Mouse (Mus musculus) intestine, postnatal 0 days (tissue): ENCODE results near the gene Rhot2. TPM values are rescaled to one million over a fixed set of nuclear protein-coding genes. Genes with fewer than 3 reads are reported as not detected.
A peak's percentile ranks its signal among the peaks of the same experiment; 100 is the strongest.

Source experiments
- ATAC-seq: fragments of 200-750 bp; cut with Nextera tagmentation; 2 replicates; pipeline ENCODE4 v1.8.0; 2017; ENCODE audit warnings: mild to moderate bottlenecking, moderate TSS enrichment, moderate library complexity
- H3K27ac ChIP-seq: fragments of 300-500 bp; sonication (generic); 2 replicates; pipeline ENCODE4 v1.5.1; 2014; ENCODE audit warnings: mild to moderate bottlenecking, low read depth, low read length, moderate library complexity
- H3K27me3 ChIP-seq: fragments of 300-500 bp; sonication (generic); replicated peaks from 2 replicates; pipeline ENCODE4 v1.6.1; 2014; ENCODE audit warnings: low read length, mixed read lengths; ENCODE audit not compliant: control insufficient read depth, insufficient read depth
- H3K36me3 ChIP-seq: fragments of 300-500 bp; sonication (generic); 2 replicates; pipeline ENCODE4 v1.6.1; 2014; ENCODE audit warnings: mild to moderate bottlenecking, moderate library complexity; ENCODE audit not compliant: control insufficient read depth, insufficient read depth
- H3K4me1 ChIP-seq: fragments of 300-500 bp; sonication (generic); replicated peaks from 2 replicates; pipeline ENCODE4 v1.6.1; 2014; ENCODE audit warnings: antibody characterized with exemption, low read length, mixed read lengths; ENCODE audit not compliant: control insufficient read depth, insufficient read depth
- H3K4me2 ChIP-seq: fragments of 300-500 bp; sonication (generic); replicated peaks from 2 replicates; pipeline ENCODE4 v1.6.1; 2014; ENCODE audit warnings: low read depth, mild to moderate bottlenecking, moderate library complexity
- H3K4me3 ChIP-seq: fragments of 300-500 bp; sonication (generic); 2 replicates; pipeline ENCODE4 v1.5.1; 2014; ENCODE audit warnings: low read depth, low read length
- H3K9ac ChIP-seq: fragments of 300-500 bp; sonication (generic); 2 replicates; pipeline ENCODE4 v1.6.1; 2014; ENCODE audit warnings: mild to moderate bottlenecking, low read depth, low read length
- H3K9me3 ChIP-seq: fragments of 300-500 bp; sonication (generic); 2 replicates; pipeline ENCODE4 v1.6.1; 2016; ENCODE audit warnings: mixed run types; ENCODE audit not compliant: control insufficient read depth
- CTCF ChIP-seq: sonication (generic); IDR thresholded peaks from 2 replicates; pipeline ENCODE4 v1.5.1; 2016; ENCODE audit warnings: low read depth, mild to moderate bottlenecking, control low read depth, antibody characterized with exemption, moderate library complexity
- WGBS: fragments of 180-500 bp; shearing (Covaris S2); extraction: QIAGEN DNeasy Blood & Tissue Kit; methylation state at CpG from one replicate; pipeline ENCODE4 v1.1.7; 2014; 5-methylcytosine and 5-hydroxymethylcytosine counted together
- polyA plus RNA-seq: library from polyadenylated mRNA; unstranded; fragments of >200 nt; fragmentation: Nextera tagmentation; extraction: Ambion mirVana; gene quantifications from 2 replicates; pipeline ENCODE4 v1.2.1, GENCODE M21; 2015

The Rhot2 gene
- polyA plus RNA-seq, 1 experiment from 2014 or later = 18.1 TPM

- ATAC-seq = peak; percentile 19; the same call in 1 of the 2 replicates
- Histone ChIP-seq H3K9ac (peak overlapping the region; percentile 78), H3K4me1 (peaks cover 3% of the 10 kb centered on the region; the same call in 1 of the 2 replicates), H3K36me3 (peaks cover 34% of the 10 kb centered on the region), H3K4me3 (peak overlapping the region; percentile 79), H3K4me2 (peak overlapping the region; percentile 95), H3K27me3 (no peaks in the 10 kb centered on the region), H3K27ac (peak overlapping the region; percentile 92), H3K9me3 (no peaks in the 10 kb centered on the region)
- 2% methylated on average over 37 of the region's 38 CpGs for WGBS
- TF ChIP-seq CTCF = no peak
Measured at GRCm38 (mm10) chr17:25843636-25844395, 835 bp downstream of the Rhot2 start.

- Histone ChIP-seq H3K27me3 (no peaks in the 10 kb centered on the region), H3K4me2 (peak overlapping the region; percentile 95), H3K4me3 (peak overlapping the region; percentile 79), H3K36me3 (peaks cover 35% of the 10 kb centered on the region), H3K9ac (no peak overlapping the region), H3K27ac (peak overlapping the region; percentile 11; the same call in 1 of the 2 replicates), H3K9me3 (no peaks in the 10 kb centered on the region), H3K4me1 (peaks cover 3% of the 10 kb centered on the region; the same call in 1 of the 2 replicates)
- TF ChIP-seq CTCF = no peak
- ATAC-seq = no peak
- 81% methylated on average over 4 of the region's 4 CpGs for WGBS
Measured at GRCm38 (mm10) chr17:25843122-25843521, 1.5 kb downstream of the Rhot2 start.

- WGBS = 77% methylated on average over 3 of the region's 3 CpGs
- no peak overlapping the region for H3K27ac ChIP-seq
- TF ChIP-seq CTCF = no peak
- peaks cover 3% of the 10 kb centered on the region; the same call in 1 of the 2 replicates for H3K4me1 ChIP-seq
- ATAC-seq = no peak
- H3K4me2 ChIP-seq = no peak overlapping the region
- peaks cover 38% of the 10 kb centered on the region for H3K36me3 ChIP-seq
- no peaks in the 10 kb centered on the region for H3K27me3 ChIP-seq
- H3K9me3 ChIP-seq = no peaks in the 10 kb centered on the region
- H3K4me3 ChIP-seq = no peak overlapping the region
- H3K9ac ChIP-seq = no peak overlapping the region
Measured at GRCm38 (mm10) chr17:25842509-25842908, 2.1 kb downstream of the Rhot2 start.

GRCm38 (mm10) chr17:25841117-25841880, 3.4 kb downstream of the Rhot2 start, which contains the start of gene Gm20683:
Gene Gm20683 (minus strand): TSS chr17:25841763.
- Histone ChIP-seq H3K4me2 (no peak within 1 kb of the TSS), H3K9ac (no peak within 1 kb of the TSS), H3K27ac (0 out of 2 replicates have a peak within 1 kb of the TSS, but pooled peaks have one; percentile 8), H3K36me3 (peaks cover 38% of the 10 kb centered on the region), H3K27me3 (no peaks in the 10 kb centered on the region), H3K9me3 (no peaks in the 10 kb centered on the region), H3K4me1 (peaks cover 4% of the 10 kb centered on the region; the same call in 1 of the 2 replicates), H3K4me3 (no peak within 1 kb of the TSS)
- no peak for TF ChIP-seq CTCF
- ATAC-seq = no peak
- 89% methylated on average over 22 of the region's 22 CpGs for WGBS

GRCm38 (mm10) chr17:25840519-25840918, 4.1 kb downstream of the Rhot2 start:
- peaks cover 42% of the 10 kb centered on the region for H3K36me3 ChIP-seq
- H3K4me1 ChIP-seq = peaks cover 6% of the 10 kb centered on the region; the same call in 1 of the 2 replicates
- peak overlapping the region; percentile 85; the same call in 1 of the 2 replicates for H3K27ac ChIP-seq
- TF ChIP-seq CTCF = no peak
- no peaks in the 10 kb centered on the region for H3K9me3 ChIP-seq
- H3K27me3 ChIP-seq = no peaks in the 10 kb centered on the region
- no peak overlapping the region for H3K4me3 ChIP-seq
- H3K9ac ChIP-seq = no peak overlapping the region
- ATAC-seq = no peak
- no peak overlapping the region; the same call in 1 of the 2 replicates for H3K4me2 ChIP-seq
- WGBS = 96% methylated on average over 6 of the region's 6 CpGs
